Mouse (Mus musculus) WW6 (cell line): Measurements from ENCODE around the gene Tmem41b.
"Not testable (repeated sequence)": the region's sequence is repeated elsewhere in the genome, so short reads cannot be mapped to it uniquely, and the experiment has no call there.

Experiments used
- DNase-seq: peaks from one replicate; pipeline ENCODE4 v3.0.0-alpha.2; 2013; ENCODE audit warnings: low read depth, low spot score

Tmem41b gene

GRCm38 (mm10) chr7:109977131-109977530 lies 9.6 kb downstream of the Tmem41b start:
- DNase-seq = not testable (repeated sequence)

- no peak for DNase-seq
These were observed 10.6 kb downstream of the Tmem41b start for GRCm38 (mm10) chr7:109975966-109976715.

- DNase-seq = no peak
These were observed 17.2 kb downstream of the Tmem41b start for GRCm38 (mm10) chr7:109969542-109969941.

GRCm38 (mm10) chr7:109968924-109969450 lies 17.7 kb downstream of the Tmem41b start:
- DNase-seq = no peak

GRCm38 (mm10) chr7:109967805-109968579 lies 18.7 kb downstream of the Tmem41b start:
- DNase-seq = no peak

- DNase-seq = no peak
These were observed 21.1 kb downstream of the Tmem41b start for GRCm38 (mm10) chr7:109965658-109966057.

- DNase-seq = peak; percentile 47
These were observed 23.0 kb downstream of the Tmem41b start for GRCm38 (mm10) chr7:109963707-109964106.

- no peak for DNase-seq
These were observed 24.1 kb downstream of the Tmem41b start for GRCm38 (mm10) chr7:109962596-109962995.

GRCm38 (mm10) chr7:109961570-109961969 lies 25.2 kb downstream of the Tmem41b start:
- DNase-seq = no peak

GRCm38 (mm10) chr7:109960613-109961154 lies 26.0 kb downstream of the Tmem41b start:
- no peak for DNase-seq

- DNase-seq = no peak
These were observed 26.8 kb downstream of the Tmem41b start, which contains the start of gene Dennd5a for GRCm38 (mm10) chr7:109959716-109960612. TSS of gene Dennd5a (minus strand) at chr7:109960470.

- no peak for DNase-seq
These were observed 27.6 kb downstream of the Tmem41b start for GRCm38 (mm10) chr7:109958843-109959715.

- no peak for DNase-seq
These were observed 28.5 kb downstream of the Tmem41b start for GRCm38 (mm10) chr7:109957996-109958789.

- DNase-seq = no peak
These were observed 31.9 kb downstream of the Tmem41b start for GRCm38 (mm10) chr7:109954622-109955401.

- DNase-seq = no peak
These were observed 35.4 kb downstream of the Tmem41b start for GRCm38 (mm10) chr7:109951297-109951696.

GRCm38 (mm10) chr7:109944421-109945034 lies 42.2 kb downstream of the Tmem41b start:
- no peak for DNase-seq

GRCm38 (mm10) chr7:109929628-109930027 lies 57.1 kb downstream of the Tmem41b start:
- DNase-seq = no peak

- no peak for DNase-seq
These were observed 58.4 kb downstream of the Tmem41b start for GRCm38 (mm10) chr7:109928365-109928764.
